Mouse (Mus musculus) cerebellum, adult 2 months (tissue): Measurements from ENCODE around the gene Erc2. TPM values are rescaled to one million over a fixed set of nuclear protein-coding genes. Genes with fewer than 3 reads are reported as not detected.

Experiments used
- DNase-seq, 2 experiments: peaks; one replicate each; pipeline ENCODE4 v3.0.0; 2021
- H3K27ac ChIP-seq: fragments of 200-500 bp; 2 replicates; pipeline ENCODE4 v1.5.1; 2012; ENCODE audit warnings: low read length, control low read depth, inconsistent platforms; ENCODE audit not compliant: insufficient read depth
- H3K27me3 ChIP-seq: fragments of 200-500 bp; 2 replicates; pipeline ENCODE4 v1.6.1; 2012; ENCODE audit warnings: inconsistent platforms, mild to moderate bottlenecking, low read length, moderate library complexity; ENCODE audit not compliant: control insufficient read depth, insufficient read depth
- H3K4me1 ChIP-seq: fragments of 200-500 bp; 2 replicates; pipeline ENCODE4 v1.6.1; 2011; ENCODE audit warnings: low read length; ENCODE audit not compliant: control insufficient read depth, insufficient read depth
- H3K4me3 ChIP-seq: fragments of 200-500 bp; replicated peaks from 2 replicates; pipeline ENCODE3; 2011; ENCODE audit warnings: mild to moderate bottlenecking, low read depth, low read length, control low read depth; ENCODE audit not compliant: insufficient read depth
- CTCF ChIP-seq: fragments of 200-500 bp; IDR thresholded peaks from 2 replicates; pipeline ENCODE4 v1.5.1; 2011; ENCODE audit warnings: low read depth, mild to moderate bottlenecking, control low read depth, low read length, moderate library complexity, borderline replicate concordance; ENCODE audit not compliant: insufficient read depth
- POLR2A ChIP-seq: fragments of 200-500 bp; IDR thresholded peaks from 2 replicates; pipeline ENCODE4 v1.6.1; 2011; ENCODE audit warnings: low read length, control low read depth, borderline replicate concordance; ENCODE audit not compliant: insufficient read depth
- WGBS: fragments of 180-500 bp; shearing (Covaris S2); methylation state at CpG from one replicate; pipeline ENCODE4 v1.1.7; 2018; 5-methylcytosine and 5-hydroxymethylcytosine counted together
- polyA plus RNA-seq: library from polyadenylated mRNA; depleted of rRNA; stranded (reverse); fragments of >200 nt; gene quantifications from 2 replicates; pipeline ENCODE4 v1.2.3, GENCODE M21; 2012

Gene Erc2
- polyA plus RNA-seq, 1 experiment, result 15.1 TPM

DNA sequence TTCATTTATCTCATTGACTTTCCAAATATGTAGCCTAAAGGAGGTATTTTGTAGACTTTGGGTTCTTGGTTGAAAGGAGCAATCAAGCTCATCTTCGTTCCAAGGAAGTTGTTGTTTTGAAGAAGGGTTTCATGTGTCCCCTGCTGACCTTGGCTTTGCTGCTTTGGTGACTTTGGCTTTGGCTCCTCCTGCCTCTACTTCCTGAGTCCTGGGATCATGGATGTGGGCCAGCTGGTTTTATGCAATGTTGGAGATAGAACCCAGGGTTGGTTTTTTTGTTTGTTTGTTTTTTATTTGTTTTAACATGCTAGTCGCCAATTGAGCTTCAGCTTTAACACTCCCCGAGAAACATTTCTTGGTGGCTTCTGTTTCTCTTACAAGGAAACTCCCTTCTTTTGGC, 4.9 kb upstream of the Erc2 start:
- TF ChIP-seq POLR2A (no peak), CTCF (no peak)
- no peak overlapping the region for H3K27ac ChIP-seq
- no peak for DNase-seq
- H3K4me1 ChIP-seq, result no peaks in the 10 kb centered on the region
- no peaks in the 10 kb centered on the region for H3K27me3 ChIP-seq
- no peak overlapping the region for H3K4me3 ChIP-seq
- WGBS, result 73% methylated on average over 3 of the region's 3 CpGs

DNA sequence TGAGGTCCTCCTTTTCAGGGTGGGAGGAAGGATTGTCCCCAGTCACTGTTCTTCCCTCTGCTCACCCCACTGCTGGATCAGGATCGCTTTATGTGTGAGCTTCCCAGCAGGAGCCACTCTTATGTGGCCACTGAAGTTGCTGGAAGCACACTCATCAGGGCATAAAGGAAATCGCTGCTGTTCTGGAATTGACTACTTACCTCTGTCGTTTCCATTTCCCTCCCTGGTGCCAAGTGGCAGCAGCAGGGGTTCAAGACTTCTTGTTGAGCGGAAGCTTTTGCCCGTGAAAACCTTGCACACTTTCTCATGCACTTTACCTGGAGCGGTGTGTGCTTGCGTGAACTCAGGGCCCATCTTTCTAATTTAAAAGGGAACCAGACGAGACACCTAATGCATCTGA, 652 bp upstream of the Erc2 start:
- Histone ChIP-seq H3K27ac (no peak overlapping the region), H3K4me1 (no peaks in the 10 kb centered on the region), H3K4me3 (no peak overlapping the region), H3K27me3 (no peaks in the 10 kb centered on the region)
- 44% methylated on average over 8 of the region's 8 CpGs for WGBS
- TF ChIP-seq CTCF (no peak), POLR2A (no peak)
- peak in 1 of 2 experiments; percentile 21 for DNase-seq

DNA sequence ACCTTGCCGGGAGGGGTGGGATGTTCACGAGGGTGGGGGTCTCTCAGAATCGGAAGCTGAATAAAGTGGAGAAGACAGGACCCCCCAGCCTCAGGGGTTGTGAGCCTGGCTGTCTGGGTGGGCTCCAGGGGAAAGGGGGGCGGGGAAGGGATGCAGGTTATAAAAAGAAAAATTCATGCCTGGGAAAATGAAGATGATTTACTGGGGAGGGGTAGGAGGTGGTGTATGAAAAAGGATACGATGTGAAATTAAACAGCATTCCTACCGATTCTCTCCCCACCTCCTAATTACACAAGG, 643 bp downstream of the Erc2 start:
- Histone ChIP-seq H3K27me3 (no peaks in the 10 kb centered on the region), H3K4me3 (peak overlapping the region; percentile 79), H3K4me1 (no peaks in the 10 kb centered on the region), H3K27ac (no peak overlapping the region)
- WGBS, result under 1% methylated on average over 6 of the region's 6 CpGs
- DNase-seq, result no peak
- TF ChIP-seq POLR2A, result no peak
- no peak for TF ChIP-seq CTCF

DNA sequence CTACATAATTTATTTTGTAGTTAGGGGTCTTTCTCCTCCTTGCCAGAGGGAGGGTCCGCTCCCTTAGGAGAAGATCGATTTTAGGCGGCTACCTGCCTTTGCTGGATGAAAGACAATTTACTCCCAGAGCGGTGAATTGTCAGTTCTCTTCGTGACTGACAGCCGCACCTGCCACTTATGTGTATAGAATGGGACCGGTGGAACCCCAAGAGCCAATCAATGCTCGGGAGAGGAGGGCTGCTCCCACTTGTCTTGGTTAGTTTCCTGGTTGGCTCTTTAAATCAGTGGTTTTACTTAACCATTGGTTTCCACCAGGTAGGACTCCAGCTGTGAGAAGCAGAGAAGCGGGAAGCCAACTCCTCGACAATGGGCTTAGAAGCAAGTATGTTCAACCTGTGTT, 1.1 kb downstream of the Erc2 start:
- TF ChIP-seq CTCF, result no peak
- TF ChIP-seq POLR2A, result no peak
- Histone ChIP-seq H3K27ac (no peak overlapping the region), H3K4me1 (no peaks in the 10 kb centered on the region), H3K4me3 (peak overlapping the region; percentile 74), H3K27me3 (no peaks in the 10 kb centered on the region)
- DNase-seq, result peak; percentile 87 to 90
- 4% methylated on average over 10 of the region's 10 CpGs for WGBS

DNA sequence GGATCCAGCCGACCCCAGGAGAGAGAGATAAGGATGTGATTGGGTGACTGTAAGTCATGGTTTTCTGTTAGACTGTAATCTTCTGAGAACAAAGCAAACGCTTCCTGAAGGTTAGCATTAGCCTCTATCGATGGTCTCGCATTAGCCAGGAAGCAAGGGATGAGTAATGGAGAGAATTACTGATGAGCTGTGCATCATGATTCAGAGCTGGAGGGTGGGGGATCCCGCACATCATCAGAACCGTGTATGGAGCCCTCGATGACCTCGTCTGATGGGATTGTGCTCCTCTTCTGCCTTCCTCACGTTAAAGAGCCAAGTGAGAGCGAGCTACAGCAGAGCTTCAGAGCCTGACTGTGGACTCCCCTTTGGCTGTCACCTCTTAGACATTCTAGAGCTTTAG, 6.5 kb downstream of the Erc2 start:
- whole genome bisulfite sequencing, result 72% methylated on average over 10 of the region's 10 CpGs
- TF ChIP-seq CTCF (no peak), POLR2A (no peak)
- H3K27ac ChIP-seq, result no peak overlapping the region

DNA sequence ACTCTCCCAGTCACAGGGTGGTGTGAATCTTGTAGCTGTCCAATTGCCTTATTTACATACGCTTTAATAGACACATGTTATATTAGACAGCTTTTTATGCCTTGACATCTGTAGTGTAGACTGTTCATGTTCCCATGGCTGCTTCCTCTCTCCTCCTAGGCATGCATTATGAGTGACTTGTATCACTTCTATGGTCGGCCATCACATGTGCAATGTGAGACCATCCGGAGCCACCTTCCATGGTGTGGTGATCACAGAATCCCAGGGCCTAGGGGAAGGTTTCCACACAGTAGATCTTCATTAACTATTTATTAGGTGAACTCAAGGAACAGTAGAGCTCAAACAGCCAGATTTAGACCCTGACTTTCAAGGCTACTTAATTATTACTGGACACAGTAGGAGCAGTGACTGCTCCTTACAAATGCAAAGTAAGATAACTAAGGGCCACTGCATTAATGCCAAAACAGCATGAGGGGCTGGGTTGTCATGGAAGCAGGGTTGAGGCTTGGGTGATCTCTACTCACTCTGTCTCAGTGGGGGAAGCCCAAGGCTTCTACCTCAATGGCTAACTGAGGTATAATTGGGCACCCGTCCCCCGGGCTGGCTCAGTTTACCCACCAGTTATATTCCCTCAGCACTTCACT, 7.3 kb downstream of the Erc2 start:
- H3K27ac ChIP-seq, result no peak overlapping the region

More for the DNA sequence above, 6.5 kb downstream of the Erc2 start:
- Histone ChIP-seq H3K4me3 (no peak overlapping the region), H3K27me3 (no peaks in the 10 kb centered on the region), H3K4me1 (no peaks in the 10 kb centered on the region)
- DNase-seq, result no peak

DNA sequence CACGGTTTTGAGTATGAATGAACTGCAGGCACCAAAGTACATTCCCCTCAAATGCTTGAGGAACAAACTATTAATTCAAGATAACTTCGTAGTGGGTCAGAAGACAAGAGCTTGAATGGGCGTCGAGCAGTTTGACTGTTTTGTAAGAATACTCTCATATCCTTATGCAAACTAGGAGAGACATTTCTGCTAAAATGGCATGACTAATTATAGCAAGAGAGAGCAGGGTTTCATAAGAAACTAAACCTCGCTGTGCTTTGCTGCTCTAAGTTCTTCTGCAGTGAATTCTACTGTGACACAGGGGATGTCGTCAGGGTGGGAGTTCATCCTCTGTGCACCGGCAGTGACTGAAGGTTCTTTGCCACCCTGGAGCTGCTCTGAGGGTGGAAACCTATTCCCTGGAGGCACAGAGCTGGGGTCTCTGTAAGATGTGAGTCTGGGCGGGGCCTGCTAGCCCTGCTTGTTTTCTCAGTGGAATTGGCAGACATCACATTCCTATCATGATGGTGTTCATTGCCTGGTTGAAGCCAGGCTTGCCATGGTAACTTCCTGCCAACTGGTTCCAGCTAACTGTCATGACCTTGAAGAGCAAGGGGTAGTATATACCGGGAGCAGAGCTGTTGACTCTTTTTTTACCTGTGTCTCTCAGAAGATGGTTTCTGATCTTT, 8.9 kb downstream of the Erc2 start:
- no peaks in the 10 kb centered on the region; the same call in 1 of the 2 replicates for H3K4me1 ChIP-seq
- no peaks in the 10 kb centered on the region for H3K27me3 ChIP-seq
- no peak for TF ChIP-seq POLR2A
- no peak for TF ChIP-seq CTCF
- no peak for DNase-seq
- no peak overlapping the region for H3K4me3 ChIP-seq
- 68% methylated on average over 9 of the region's 9 CpGs for WGBS
- no peak overlapping the region for H3K27ac ChIP-seq

More for the DNA sequence above, 7.3 kb downstream of the Erc2 start:
- H3K4me1 ChIP-seq, result no peaks in the 10 kb centered on the region
- H3K27me3 ChIP-seq, result no peaks in the 10 kb centered on the region
- no peak for DNase-seq
- 47% methylated on average over 5 of the region's 5 CpGs for WGBS
- TF ChIP-seq CTCF (no peak), POLR2A (no peak)
- no peak overlapping the region for H3K4me3 ChIP-seq

DNA sequence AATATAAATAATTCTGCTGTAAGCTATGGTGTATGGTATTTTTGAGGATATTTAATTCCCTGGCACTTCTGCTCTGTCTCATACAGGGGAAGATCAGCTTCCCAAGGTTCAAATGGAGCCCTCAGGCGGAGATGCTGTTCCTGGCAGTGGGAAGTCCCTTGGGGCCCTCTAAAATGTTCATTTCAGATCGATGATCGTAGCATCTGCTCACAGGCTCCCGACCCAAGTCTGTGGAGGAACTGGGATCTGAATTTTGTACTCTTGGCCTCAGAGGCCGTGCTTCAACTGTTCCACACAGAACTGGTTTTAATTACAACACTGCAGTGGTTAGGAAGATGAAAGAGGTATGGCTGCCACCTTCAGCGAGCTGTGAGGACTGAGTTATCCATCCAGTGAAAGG, 12.5 kb downstream of the Erc2 start:
- Histone ChIP-seq H3K27me3 (no peaks in the 10 kb centered on the region), H3K4me3 (no peak overlapping the region), H3K27ac (no peak overlapping the region), H3K4me1 (no peaks in the 10 kb centered on the region; the same call in 1 of the 2 replicates)
- DNase-seq, result no peak
- 43% methylated on average over 6 of the region's 6 CpGs for WGBS
- TF ChIP-seq POLR2A (no peak), CTCF (no peak)
